Mouse (Mus musculus): ENCODE results near the gene Nid2.

Gene Nid2

DNA sequence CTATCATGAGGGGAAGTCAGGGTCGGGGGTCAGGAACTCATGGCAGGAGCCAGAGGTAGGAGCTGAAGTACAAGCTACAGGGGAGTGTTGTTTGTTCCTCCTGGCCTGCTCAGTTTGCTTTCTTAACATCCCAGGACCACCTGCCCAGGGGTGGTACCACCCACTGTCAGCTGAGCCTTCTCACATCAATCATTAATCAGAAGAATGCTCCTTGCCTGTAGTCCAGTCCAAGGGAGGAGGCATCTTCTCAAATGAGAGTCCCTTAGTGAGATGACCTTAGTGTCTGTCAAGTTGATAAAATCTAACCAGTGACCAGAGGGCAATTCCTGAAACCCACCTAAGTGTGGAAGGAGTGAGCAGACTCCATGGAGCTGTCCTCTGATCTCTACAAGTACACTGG, 37.4 kb downstream of the Nid2 start:
- WGBS: 78% methylated on average over 1 of the region's 1 CpGs

DNA sequence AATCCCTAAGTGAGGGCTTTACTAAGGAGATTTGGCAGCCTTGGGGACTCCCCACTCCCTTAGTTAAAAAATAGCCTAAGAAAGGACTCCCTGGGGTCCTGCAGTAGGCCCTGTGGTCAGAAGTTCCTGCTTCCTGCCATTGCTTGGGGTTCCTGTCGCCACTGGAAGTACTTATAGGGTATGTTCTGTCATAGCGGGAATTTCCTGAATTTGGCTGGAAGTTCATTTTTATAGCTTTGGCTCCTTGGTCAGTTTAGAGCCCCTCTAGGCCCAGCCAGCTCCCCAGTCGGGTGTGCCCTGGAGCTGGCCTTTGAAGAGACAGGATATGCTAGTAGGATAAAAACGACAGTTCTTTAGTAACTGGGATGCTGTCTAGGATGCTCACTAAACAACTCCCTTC, 43.8 kb downstream of the Nid2 start:
- WGBS: 86% methylated on average over 4 of the region's 4 CpGs

DNA sequence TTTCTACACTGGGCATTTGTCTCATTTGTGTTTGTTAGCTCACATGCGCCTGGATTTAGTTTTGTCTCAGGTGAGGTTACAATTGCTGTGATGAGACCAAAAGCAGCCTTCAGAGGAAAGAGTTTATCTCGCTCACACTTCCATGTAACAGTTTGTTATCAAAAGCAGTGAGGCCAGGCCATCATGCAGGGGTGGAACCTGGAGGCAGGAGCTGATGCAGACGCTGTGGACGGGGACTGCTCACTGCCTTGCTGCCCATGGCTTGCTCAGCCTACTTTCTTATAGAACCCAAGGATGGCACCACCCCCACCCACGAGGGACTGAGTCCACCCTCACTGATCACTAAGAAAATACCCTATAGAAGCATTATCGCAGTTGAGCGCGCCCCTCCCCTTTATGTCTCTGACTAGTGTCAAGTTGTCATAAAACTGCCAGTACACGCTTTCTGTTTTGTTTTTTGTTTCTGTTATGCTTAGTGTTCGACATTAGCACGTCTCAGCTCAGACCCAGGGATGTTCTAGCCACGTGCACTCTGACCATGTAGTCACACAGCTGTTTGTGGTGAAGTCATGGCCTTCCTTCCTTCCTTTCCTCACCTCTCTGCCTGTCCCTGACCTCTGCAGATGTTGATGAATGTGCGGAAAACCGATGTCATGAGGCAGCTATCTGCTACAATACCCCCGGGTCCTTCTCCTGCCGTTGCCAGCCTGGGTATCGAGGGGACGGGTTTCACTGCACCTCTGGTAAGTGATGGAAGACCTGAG, 45.7 kb downstream of the Nid2 start:
- WGBS: 91% methylated on average over 18 of the region's 18 CpGs

DNA sequence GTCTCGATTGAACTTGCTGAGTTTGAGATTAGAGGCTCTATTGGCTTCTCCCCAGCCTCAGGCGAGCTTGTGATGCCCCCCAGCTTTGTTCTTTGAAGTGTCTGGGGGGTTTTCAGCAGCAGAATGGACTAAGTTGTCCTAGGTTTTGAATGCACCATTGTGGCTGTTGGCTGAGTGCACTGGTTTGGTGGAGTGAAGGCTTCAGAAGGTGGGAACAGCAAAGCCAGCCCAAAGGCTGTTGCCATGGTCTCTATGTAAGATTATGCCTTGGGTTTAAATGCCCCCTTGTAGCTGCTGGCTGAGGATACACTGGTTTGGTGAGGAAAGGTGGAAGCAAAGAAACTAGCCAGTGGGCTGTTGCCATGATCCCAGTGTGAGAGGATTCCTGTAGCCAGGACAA, 49.4 kb downstream of the Nid2 start:
- WGBS: 55% methylated on average over 2 of the region's 2 CpGs

DNA sequence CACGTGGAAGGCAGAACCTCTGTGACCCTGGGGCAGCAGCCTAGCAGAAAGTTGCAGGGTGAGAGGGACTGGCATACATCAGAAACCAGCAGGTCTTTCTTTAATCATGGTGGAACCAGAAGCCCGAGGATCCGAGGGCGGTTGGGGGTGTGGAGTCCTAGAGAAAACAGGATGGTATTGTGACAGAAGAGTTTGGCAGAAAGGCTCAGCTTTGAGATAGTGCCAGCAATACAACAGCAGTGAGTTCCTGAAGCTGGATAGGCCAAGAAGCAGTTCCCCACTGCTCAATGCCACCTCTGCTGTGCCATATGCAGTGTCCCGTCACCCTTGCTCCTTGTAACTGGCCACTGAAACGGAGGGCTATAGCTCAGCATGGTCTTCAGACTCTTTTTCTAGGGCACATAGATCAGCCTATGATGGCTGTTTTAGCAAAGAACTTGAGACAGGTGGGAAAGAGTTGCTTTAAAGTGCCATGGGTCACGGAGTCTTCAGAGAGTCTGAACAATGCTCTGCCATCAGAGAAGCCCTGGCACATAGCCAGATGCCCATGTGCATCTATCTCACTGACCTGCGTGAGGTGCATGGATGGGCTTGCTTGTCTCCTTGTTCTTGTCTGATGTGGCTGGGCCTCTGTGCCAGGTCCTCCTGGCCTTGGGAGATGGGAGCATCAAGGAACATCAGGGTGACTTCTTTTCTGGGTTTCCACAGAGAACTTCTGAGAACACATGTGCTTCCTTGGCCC, 50.6 kb downstream of the Nid2 start:
- WGBS: 65% methylated on average over 8 of the region's 8 CpGs

DNA sequence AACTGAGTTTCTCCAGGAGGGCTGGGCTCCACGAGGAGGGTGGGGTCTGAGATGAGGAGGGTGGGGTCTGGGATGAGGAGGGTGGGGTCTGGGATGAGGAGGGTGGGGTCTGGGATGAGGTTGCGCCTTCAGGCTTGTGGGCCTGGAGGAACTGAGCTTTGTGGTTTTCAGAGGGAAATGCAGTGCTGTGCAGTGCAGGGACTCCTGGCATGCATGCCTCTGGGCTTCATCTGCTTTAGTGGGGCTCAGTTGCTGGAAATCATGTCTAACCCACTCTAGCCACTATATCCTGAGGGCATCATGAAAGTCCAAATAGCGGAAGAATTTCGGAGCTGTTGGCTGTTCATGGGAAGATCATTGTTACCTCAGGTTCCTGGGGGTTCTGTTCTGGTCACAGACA, 52.2 kb downstream of the Nid2 start:
- 74% methylated on average over 4 of the region's 4 CpGs for WGBS

DNA sequence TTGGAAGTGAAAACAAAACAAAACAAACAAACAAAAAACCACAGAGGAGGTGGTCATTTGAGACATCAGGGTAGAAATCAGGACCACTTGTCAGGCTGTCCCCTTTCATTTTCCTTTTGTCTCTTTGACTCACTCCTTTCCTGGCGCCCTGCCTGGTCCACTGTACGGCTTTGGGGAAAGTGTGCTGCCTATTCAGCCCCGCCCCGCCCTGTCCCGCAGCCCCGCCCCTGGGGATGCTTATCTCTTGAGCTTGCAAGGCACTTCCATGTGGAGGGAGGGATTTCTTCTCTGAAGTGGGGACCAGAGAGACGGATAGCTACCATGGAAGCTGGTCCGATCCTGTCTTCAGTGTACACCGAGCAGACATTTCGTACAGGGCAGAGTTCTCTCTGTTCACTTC, 52.6 kb downstream of the Nid2 start:
- 62% methylated on average over 10 of the region's 10 CpGs for WGBS

DNA sequence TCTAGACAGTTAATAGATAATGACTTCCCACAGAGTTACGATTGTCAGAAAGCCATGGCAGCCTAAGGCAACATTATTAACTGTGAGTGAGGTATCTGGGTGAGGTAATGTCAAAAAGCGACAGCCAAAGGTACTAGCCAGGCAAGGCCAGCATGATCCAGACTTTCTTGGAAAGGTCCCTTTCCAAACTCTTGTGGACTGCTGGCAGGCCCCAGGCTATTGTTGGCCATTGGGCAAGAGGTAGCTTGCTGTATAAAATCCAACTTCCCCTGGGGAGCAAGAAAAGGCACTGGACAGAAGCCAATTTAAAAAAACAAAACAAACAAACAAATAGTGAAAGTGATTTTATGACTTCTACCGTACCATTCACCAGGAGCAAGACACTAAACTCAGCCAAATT, 56.3 kb downstream of the Nid2 start:
- 76% methylated on average over 3 of the region's 3 CpGs for WGBS

DNA sequence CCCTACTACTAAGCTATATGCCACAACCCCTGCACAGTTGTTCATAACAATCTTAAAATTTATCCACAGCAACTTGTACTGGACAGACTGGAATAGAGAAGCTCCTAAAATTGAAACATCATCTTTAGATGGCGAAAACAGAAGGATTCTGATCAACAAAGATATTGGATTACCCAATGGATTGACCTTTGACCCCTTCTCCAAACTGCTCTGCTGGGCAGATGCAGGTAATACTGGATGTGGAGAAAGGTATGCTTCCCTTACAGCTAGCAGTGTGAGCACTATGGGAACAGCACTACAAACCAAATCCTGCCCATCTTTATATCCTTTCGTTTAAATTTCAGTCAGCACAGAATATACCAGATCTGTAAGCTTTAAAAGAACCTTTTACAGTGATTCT, 56.8 kb downstream of the Nid2 start:
- 85% methylated on average over 2 of the region's 2 CpGs for WGBS

DNA sequence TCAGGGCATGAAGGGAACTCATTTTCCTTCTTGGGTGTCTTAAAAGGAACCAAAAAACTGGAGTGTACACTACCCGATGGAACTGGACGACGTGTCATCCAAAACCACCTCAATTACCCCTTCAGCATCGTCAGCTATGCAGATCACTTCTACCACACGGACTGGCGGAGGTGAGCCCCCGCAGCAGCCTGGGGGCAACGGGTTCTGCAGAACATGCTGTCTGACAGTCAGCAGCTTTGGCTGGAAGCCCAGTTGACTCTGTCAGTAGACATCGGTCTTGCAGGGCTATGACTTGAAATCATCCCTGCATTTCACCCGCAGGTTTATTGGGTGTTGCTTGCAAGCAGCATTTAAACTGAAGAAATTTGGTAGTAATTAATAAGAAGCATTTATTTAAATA, 58.9 kb downstream of the Nid2 start:
- 56% methylated on average over 10 of the region's 10 CpGs for WGBS

DNA sequence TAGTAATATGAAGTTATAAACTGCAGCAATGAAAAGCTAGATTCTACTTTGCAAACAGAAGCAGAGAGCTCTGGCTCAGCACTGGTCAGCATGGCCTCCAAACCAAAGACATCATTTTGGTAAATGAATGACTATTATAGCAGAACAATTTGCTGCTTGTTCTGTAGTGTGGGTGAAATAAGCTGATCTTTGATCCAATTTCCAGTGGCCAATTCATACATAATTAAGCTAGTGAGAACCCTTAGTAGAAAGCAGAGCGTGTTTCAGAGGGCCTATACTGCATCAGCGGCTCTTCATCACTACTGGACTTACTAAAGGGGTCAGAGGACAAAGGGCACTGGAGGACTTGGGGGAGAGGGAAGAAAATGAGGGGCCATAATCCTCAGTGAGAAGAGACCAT, 62.0 kb downstream of the Nid2 start:
- WGBS: 59% methylated on average over 2 of the region's 2 CpGs

DNA sequence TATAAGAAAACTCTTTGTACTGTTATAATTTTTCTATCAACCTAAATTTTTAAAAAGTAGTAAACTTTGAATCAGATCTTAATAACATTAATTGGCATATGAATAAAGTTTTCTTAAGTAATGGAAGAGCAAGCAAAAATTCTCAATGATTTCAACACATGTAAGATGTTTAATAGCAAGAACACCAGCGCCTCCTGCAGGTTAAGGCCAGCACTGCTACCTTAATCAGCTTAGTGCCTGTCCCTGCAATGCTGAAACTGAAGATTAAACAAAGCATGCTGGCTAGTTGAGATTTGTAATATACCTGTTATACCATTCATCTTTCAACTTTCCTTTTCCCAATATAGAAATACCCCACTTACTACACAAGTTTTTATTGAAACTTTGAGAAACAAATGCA, 66.9 kb downstream of the Nid2 start:
- 4% methylated on average over 1 of the region's 1 CpGs for WGBS

DNA sequence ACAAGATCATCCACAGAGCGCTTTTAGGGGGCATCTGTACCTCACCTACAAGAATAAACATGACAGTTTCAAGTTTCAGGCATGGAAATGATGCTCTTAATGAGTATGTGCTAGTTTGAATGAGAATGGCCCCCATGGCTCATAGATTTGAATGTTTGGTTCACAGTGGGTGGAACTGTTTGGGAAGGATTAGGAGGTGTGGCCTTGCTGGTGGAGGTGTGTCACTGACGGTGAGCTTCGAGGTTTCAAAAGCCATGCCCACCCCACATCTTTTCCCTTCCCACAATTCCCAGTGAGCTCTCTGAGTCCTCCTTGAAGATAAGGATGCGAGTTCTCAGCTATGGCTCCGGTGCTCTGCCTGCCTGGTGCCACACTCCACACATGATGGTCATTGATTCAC, 70.6 kb downstream of the Nid2 start:
- WGBS: 97% methylated on average over 5 of the region's 5 CpGs

DNA sequence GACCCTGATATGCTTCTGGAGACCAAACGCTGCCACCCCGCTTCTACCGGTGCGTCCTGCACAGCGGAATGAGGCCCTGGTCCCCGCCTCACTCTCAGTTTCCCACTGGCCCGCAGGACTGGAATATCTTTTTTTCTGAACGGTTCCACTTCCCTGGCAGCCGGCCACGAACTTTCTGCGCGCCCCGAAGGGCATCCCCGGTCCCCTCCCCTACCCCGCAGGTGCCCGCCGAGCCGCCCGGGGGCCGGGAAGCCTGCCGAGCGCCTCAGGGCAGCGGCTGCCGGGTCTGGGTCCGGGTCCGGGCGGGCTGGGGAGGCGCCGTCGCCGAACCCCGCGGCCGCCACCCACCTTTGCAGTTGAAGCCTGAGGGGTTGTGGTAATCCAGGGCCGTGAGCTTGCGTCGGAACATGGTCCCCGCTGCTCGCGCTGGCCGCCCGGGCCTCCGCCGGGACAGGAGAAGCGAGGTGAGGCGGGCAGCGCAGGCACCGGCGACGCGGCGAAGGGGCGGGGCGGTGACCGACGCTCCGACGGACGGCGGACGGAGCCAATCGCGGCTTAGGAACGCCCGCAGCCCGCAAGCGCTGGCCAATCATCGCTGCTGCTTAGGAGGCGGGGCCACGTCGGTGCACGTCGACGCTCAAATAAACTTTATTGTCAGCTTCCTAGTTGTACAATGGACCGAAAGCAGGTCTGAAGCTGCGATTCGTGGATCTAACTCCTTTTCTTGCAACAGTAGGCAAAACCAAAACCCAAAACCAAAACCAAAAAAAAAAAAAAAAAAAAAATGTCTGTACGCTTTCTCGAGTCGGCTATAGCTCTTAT, 72.5 kb downstream of the Nid2 start, which contains the start of gene Rtraf:
Gene Rtraf, minus strand, starts transcription at position 504 of the 822 bp plus-strand sequence.
- under 1% methylated on average over 80 of the region's 80 CpGs for WGBS

DNA sequence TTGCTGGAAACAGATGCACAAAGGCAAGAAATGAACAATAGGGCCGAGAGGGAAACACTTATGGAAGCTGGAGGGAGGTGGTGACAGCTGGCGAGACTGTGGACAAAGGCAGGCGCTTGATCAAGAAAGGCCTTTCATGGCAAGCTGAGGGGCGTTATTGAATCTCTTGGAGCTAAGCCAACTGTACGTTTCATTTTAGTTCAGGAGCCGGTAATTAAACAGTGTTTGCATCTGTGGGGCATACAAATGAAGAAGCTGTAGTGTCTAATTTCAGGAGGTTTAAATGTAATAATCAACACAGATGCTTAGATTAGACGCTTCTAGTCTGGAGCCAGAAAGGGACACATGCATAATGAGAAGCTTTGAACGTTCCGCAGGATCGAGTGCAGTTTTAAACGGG, 74.4 kb downstream of the Nid2 start:
- WGBS: 31% methylated on average over 11 of the region's 11 CpGs

DNA sequence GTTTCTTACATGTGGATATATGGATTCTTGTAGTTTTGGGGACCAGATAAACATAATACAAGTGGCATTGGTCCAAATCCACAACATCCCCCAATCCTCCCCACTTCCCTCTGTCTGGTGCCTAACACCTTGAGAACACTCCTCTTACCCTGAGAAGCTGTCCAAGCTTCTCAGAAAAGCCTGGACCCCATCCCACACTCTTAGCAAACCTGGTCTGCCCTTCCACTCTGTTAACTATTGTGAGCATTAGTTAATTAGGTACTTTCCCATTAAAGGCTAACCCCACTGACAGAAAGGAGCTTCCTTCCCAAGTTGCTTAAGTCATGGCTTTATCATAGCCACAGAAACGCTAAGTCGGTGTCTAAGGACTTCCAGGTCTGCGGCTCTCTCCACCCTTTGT, 85.2 kb downstream of the Nid2 start:
- 79% methylated on average over 3 of the region's 3 CpGs for WGBS

DNA sequence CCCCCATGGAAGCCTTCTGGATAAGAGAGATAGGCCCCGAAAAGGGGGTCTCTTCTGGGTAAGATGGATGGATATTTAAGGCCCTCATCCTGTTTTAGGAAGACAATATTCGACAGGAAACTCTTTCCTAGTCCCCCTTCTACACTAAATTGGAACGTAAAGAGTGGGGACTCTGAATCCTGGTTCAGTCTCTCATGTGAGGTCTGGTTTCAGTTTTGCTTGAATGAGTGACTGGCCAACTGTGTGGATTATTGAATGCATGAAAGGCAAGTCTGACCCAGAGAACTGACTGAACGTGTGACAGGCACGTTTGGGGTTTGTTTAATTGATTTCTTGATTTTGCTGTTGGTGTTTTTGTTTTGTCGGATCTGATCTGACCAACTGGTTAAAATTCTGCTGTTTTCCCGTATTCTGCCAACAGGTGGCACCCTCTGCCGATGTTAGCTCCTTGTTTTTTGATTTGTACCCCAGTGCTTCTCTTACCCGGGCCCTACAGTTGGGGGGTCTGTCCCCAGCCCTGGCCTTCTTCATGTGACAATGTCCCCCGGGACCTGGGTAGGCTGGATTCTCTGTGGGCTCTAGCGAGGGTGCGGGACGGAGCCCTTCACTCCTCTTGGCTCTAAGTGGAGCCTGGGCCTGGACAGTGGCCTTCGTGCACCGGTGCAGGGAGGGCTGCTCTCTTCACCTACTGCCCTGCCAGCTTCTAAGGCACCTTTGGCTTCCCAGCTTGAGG, 88.7 kb downstream of the Nid2 start:
- 20% methylated on average over 15 of the region's 15 CpGs for WGBS

DNA sequence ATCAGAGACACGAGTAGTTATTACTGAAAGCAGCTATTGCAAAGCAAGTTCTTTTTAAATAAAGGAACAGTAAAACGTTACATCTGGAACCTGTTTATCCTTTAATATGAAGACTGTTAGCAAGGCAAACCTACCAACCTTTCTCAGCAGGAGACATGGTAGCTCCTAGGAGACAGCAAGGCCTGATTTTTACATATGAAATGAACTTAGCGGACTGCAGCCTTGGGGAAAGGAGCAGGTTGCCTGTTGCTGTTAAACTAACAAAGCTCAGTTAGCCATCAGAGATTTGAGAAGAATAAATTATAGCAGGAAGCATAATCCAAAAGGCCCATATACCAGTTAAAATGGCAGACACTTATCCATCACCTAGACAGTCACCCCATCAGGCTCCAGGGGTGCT, 102.4 kb downstream of the Nid2 start:
- 86% methylated on average over 3 of the region's 3 CpGs for WGBS

DNA sequence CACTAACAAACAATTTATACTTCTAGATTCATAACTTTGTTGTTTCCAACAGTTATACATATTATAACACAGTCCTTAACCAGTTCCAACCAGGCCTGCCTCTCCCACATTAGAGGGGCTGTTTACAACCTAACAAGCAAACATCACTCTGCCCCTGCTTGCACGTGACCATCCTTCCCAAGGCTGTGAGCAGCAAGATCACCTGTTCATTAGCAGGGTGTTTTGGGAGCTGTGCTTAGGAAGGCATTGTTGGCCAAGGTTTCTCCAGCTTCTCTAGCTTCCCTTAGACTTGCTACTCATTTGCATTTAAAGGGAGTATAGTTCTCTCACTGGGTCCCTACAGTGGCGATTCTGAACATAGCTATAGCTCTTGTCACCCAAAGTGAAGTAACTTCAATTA, 107.2 kb downstream of the Nid2 start:
- 93% methylated on average over 2 of the region's 2 CpGs for WGBS

DNA sequence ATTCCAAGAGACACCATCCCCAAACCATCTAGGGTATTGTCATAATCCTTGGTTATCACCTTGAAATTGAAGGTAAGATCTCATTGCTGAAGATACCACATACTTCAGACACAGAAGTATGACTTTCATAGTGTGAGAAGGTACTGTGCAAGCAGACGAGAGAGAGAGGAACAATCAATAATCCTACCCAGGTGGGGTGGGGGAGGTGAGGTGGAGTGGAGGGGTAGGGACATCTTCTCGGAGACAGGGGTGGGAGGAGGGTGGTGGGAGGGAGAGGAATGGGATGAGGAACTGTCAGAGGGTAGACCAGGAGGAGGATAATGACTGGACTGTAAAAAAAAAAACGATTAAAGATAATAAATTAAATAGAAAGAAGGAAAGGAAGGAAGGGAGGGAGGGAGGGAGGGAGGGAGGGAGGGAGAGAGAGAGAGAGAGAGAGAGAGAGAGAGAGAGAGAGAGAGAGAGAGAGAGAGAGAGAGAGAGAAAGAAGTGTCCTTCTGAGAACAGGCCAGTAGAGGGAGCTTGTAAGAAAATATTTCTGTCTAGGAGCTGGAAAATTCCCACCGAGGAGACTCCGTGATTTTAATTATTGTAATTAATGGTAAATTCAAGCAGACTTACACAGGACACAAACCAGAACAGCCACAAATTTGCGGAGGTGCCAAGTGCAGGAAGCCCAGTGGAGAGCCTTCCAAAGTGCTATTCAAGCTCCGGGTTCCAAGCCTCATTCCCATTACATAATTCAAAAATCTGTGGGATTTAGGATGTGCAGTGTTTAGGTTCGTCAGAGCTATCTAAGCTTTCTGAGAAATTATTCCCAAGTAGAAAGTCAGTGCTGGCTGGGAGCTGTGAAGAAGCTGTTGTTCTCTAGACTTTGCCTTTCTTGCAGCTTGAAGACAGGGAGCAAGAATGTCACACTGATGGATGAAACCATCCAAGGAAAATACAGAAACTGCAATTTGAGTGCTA, 108.0 kb downstream of the Nid2 start:
- WGBS: 22% methylated on average over 8 of the region's 8 CpGs

DNA sequence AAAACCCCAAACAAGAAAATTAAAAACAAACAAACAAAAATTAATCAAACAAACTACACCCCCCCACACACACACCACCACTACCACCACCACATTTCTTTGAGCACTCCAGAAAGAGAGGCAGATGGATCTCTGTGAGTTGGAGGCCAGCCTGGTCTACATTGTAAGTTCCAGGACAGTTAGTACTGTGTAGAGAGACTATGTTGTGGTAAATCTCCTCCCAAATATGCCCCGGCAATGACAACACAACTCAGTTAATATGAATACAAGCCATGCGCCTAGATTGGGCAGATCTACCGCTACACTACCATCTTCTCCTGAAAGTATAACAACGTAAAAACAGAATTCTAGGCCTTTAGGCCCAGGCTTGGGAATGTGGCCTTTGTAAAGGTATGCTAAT, 109.2 kb downstream of the Nid2 start:
- WGBS: 96% methylated on average over 4 of the region's 4 CpGs

All from cerebral cortex, adult 2 months (tissue).